Mouse (Mus musculus) intestine, embryonic 16.5 days (tissue): ENCODE results near the gene Gnai3. TPM values are rescaled to one million over a fixed set of nuclear protein-coding genes. Genes with fewer than 3 reads are reported as not detected.

ENCODE experiments used
- ATAC-seq: fragments of 200-750 bp; cut with Nextera tagmentation; 2 replicates; pipeline ENCODE4 v1.8.0; 2017; ENCODE audit warnings: moderate TSS enrichment, moderate library complexity
- H3K27ac ChIP-seq: fragments of 300-500 bp; sonication (generic); 2 replicates; pipeline ENCODE4 v1.5.1; 2014; ENCODE audit warnings: mild to moderate bottlenecking, low read length
- H3K27me3 ChIP-seq: fragments of 300-500 bp; sonication (generic); replicated peaks from 2 replicates; pipeline ENCODE4 v1.6.1; 2014; ENCODE audit warnings: low read length, control low read depth, mixed read lengths; ENCODE audit not compliant: control insufficient read depth, insufficient read depth
- H3K36me3 ChIP-seq: fragments of 300-500 bp; sonication (generic); 2 replicates; pipeline ENCODE4 v1.6.1; 2014; ENCODE audit warnings: low read length, control low read depth; ENCODE audit not compliant: control insufficient read depth, insufficient read depth
- H3K4me1 ChIP-seq: fragments of 300-500 bp; sonication (generic); 2 replicates; pipeline ENCODE4 v1.6.1; 2014; ENCODE audit warnings: low read length, control low read depth, mixed read lengths; ENCODE audit not compliant: control insufficient read depth, insufficient read depth
- H3K4me2 ChIP-seq: fragments of 300-500 bp; sonication (generic); 2 replicates; pipeline ENCODE4 v1.6.1; 2014; ENCODE audit warnings: low read depth, low read length, control low read depth
- H3K4me3 ChIP-seq: fragments of 300-500 bp; sonication (generic); 2 replicates; pipeline ENCODE4 v1.5.1; 2014; ENCODE audit warnings: mild to moderate bottlenecking, low read length
- H3K9ac ChIP-seq: fragments of 300-500 bp; sonication (generic); 2 replicates; pipeline ENCODE4 v1.6.1; 2014; ENCODE audit warnings: low read depth, low read length
- H3K9me3 ChIP-seq: fragments of 300-500 bp; sonication (generic); 2 replicates; pipeline ENCODE4 v1.6.1; 2016; ENCODE audit warnings: low read length, control low read depth; ENCODE audit not compliant: control insufficient read depth
- WGBS: fragments of 180-500 bp; shearing (Covaris S2); extraction: QIAGEN DNeasy Blood & Tissue Kit; methylation state at CpG from one replicate; pipeline ENCODE4 v1.1.7; 2014; 5-methylcytosine and 5-hydroxymethylcytosine counted together
- polyA plus RNA-seq: library from polyadenylated mRNA; unstranded; fragments of >200 nt; fragmentation: Nextera tagmentation; extraction: Ambion mirVana; gene quantifications from 2 replicates; pipeline ENCODE4 v1.2.1, GENCODE M21; 2015

Gnai3 gene
- polyA plus RNA-seq, 1 experiment from 2014 or later = 170 TPM

- no peak overlapping the region for H3K4me2 ChIP-seq
- no peaks in the 10 kb centered on the region for H3K36me3 ChIP-seq
- H3K27me3 ChIP-seq = no peaks in the 10 kb centered on the region
- no peak overlapping the region for H3K27ac ChIP-seq
- WGBS = 89% methylated on average over 8 of the region's 8 CpGs
- H3K4me3 ChIP-seq = no peak overlapping the region
- no peak for ATAC-seq
- H3K9me3 ChIP-seq = no peaks in the 10 kb centered on the region
- no peaks in the 10 kb centered on the region for H3K4me1 ChIP-seq
- H3K9ac ChIP-seq = no peak overlapping the region
Measured at GRCm38 (mm10) chr3:108097656-108098055, 48.3 kb downstream of the Gnai3 start.

- WGBS = 74% methylated on average over 10 of the region's 10 CpGs
- no peak overlapping the region for H3K27ac ChIP-seq
- H3K27me3 ChIP-seq = no peaks in the 10 kb centered on the region
- H3K9ac ChIP-seq = no peak overlapping the region
- H3K4me3 ChIP-seq = no peak overlapping the region
- no peaks in the 10 kb centered on the region for H3K36me3 ChIP-seq
- no peak overlapping the region for H3K4me2 ChIP-seq
- ATAC-seq = peak; percentile 82
- H3K4me1 ChIP-seq = no peaks in the 10 kb centered on the region
- no peaks in the 10 kb centered on the region for H3K9me3 ChIP-seq
Measured at GRCm38 (mm10) chr3:108096726-108097125, 49.2 kb downstream of the Gnai3 start.

- WGBS = 71% methylated on average over 8 of the region's 8 CpGs
- no peaks in the 10 kb centered on the region for H3K27me3 ChIP-seq
- H3K9me3 ChIP-seq = no peaks in the 10 kb centered on the region
- H3K4me2 ChIP-seq = no peak overlapping the region
- H3K4me1 ChIP-seq = no peaks in the 10 kb centered on the region
- ATAC-seq = 0 out of 2 replicates have a peak, but pooled peaks have one; percentile 30
- H3K36me3 ChIP-seq = no peaks in the 10 kb centered on the region
- no peak overlapping the region for H3K27ac ChIP-seq
- H3K9ac ChIP-seq = no peak overlapping the region
- no peak overlapping the region for H3K4me3 ChIP-seq
Measured at GRCm38 (mm10) chr3:108096226-108096625, 49.7 kb downstream of the Gnai3 start.

- Histone ChIP-seq H3K4me3 (no peak overlapping the region), H3K27me3 (no peaks in the 10 kb centered on the region), H3K4me1 (peaks cover 4% of the 10 kb centered on the region; the same call in 1 of the 2 replicates), H3K9me3 (no peaks in the 10 kb centered on the region), H3K36me3 (no peaks in the 10 kb centered on the region), H3K4me2 (no peak overlapping the region), H3K27ac (no peak overlapping the region), H3K9ac (no peak overlapping the region)
- WGBS = 91% methylated on average over 12 of the region's 12 CpGs
- no peak for ATAC-seq
Measured at GRCm38 (mm10) chr3:108094976-108095760, 50.8 kb downstream of the Gnai3 start.

GRCm38 (mm10) chr3:108094146-108094545, 51.8 kb downstream of the Gnai3 start:
- no peaks in the 10 kb centered on the region for H3K27me3 ChIP-seq
- H3K4me1 ChIP-seq = peaks cover 7% of the 10 kb centered on the region; the same call in 1 of the 2 replicates
- H3K4me3 ChIP-seq = no peak overlapping the region
- H3K4me2 ChIP-seq = no peak overlapping the region
- no peaks in the 10 kb centered on the region for H3K36me3 ChIP-seq
- H3K9ac ChIP-seq = no peak overlapping the region
- ATAC-seq = no peak
- 90% methylated on average over 1 of the region's 1 CpGs for WGBS
- no peak overlapping the region for H3K27ac ChIP-seq
- H3K9me3 ChIP-seq = no peaks in the 10 kb centered on the region

GRCm38 (mm10) chr3:108093306-108093705, 52.6 kb downstream of the Gnai3 start:
- Histone ChIP-seq H3K27me3 (no peaks in the 10 kb centered on the region), H3K4me1 (peaks cover 9% of the 10 kb centered on the region; the same call in 1 of the 2 replicates), H3K4me3 (no peak overlapping the region), H3K27ac (no peak overlapping the region), H3K4me2 (no peak overlapping the region), H3K9me3 (no peaks in the 10 kb centered on the region), H3K9ac (no peak overlapping the region), H3K36me3 (no peaks in the 10 kb centered on the region)
- WGBS = 65% methylated on average over 6 of the region's 6 CpGs
- ATAC-seq = no peak

GRCm38 (mm10) chr3:108092536-108093115, 53.3 kb downstream of the Gnai3 start, which contains the start of gene Gnat2:
Gnat2 (plus strand) TSS chr3:108092789.
- H3K27me3 ChIP-seq = no peaks in the 10 kb centered on the region
- no peaks in the 10 kb centered on the region for H3K9me3 ChIP-seq
- no peak within 1 kb of the TSS for H3K4me2 ChIP-seq
- no peaks in the 10 kb centered on the region for H3K36me3 ChIP-seq
- H3K9ac ChIP-seq = no peak within 1 kb of the TSS
- no peak within 1 kb of the TSS for H3K27ac ChIP-seq
- peaks cover 9% of the 10 kb centered on the region; the same call in 1 of the 2 replicates for H3K4me1 ChIP-seq
- no peak within 1 kb of the TSS for H3K4me3 ChIP-seq
- 76% methylated on average over 15 of the region's 15 CpGs for WGBS
- ATAC-seq = no peak

- Histone ChIP-seq H3K36me3 (no peaks in the 10 kb centered on the region), H3K27me3 (no peaks in the 10 kb centered on the region), H3K27ac (no peak overlapping the region), H3K9ac (no peak overlapping the region), H3K4me1 (peaks cover 14% of the 10 kb centered on the region), H3K9me3 (no peaks in the 10 kb centered on the region), H3K4me3 (no peak overlapping the region), H3K4me2 (no peak overlapping the region)
- no peak for ATAC-seq
- 73% methylated on average over 6 of the region's 6 CpGs for WGBS
Measured at GRCm38 (mm10) chr3:108092030-108092429, 53.9 kb downstream of the Gnai3 start.

GRCm38 (mm10) chr3:108090561-108090960, 55.4 kb downstream of the Gnai3 start:
- ATAC-seq = no peak
- no peaks in the 10 kb centered on the region for H3K9me3 ChIP-seq
- H3K27ac ChIP-seq = no peak overlapping the region
- 90% methylated on average over 2 of the region's 2 CpGs for WGBS
- H3K4me2 ChIP-seq = no peak overlapping the region
- H3K4me1 ChIP-seq = peaks cover 17% of the 10 kb centered on the region
- no peaks in the 10 kb centered on the region for H3K27me3 ChIP-seq
- no peak overlapping the region for H3K4me3 ChIP-seq
- no peak overlapping the region for H3K9ac ChIP-seq
- H3K36me3 ChIP-seq = no peaks in the 10 kb centered on the region
